Mouse (Mus musculus) lung, embryonic 16.5 days (tissue): ENCODE measurements around the gene Optn. TPM values are rescaled to one million over a fixed set of nuclear protein-coding genes. Genes with fewer than 3 reads are reported as not detected.
"Not testable (repeated sequence)": the region's sequence is repeated elsewhere in the genome, so short reads cannot be mapped to it uniquely, and the experiment has no call there.

Experiments used
- ATAC-seq: fragments of 200-750 bp; cut with Nextera tagmentation; 2 replicates; pipeline ENCODE4 v1.8.0; 2017; ENCODE audit warnings: low read depth, mild to moderate bottlenecking, moderate library complexity
- H3K27ac ChIP-seq: fragments of 300-500 bp; sonication (generic); 2 replicates; pipeline ENCODE4 v1.5.1; 2014; ENCODE audit warnings: mild to moderate bottlenecking, control low read depth, low read length
- H3K27me3 ChIP-seq: fragments of 300-500 bp; sonication (generic); 2 replicates; pipeline ENCODE4 v1.6.1; 2014; ENCODE audit warnings: low read depth, low read length, mixed read lengths; ENCODE audit not compliant: control insufficient read depth, insufficient read depth
- H3K36me3 ChIP-seq: fragments of 300-500 bp; sonication (generic); 2 replicates; pipeline ENCODE4 v1.6.1; 2014; ENCODE audit warnings: low read length; ENCODE audit not compliant: control insufficient read depth, insufficient read depth
- H3K4me1 ChIP-seq: fragments of 300-500 bp; sonication (generic); replicated peaks from 2 replicates; pipeline ENCODE4 v1.6.1; 2014; ENCODE audit warnings: low read length, mixed read lengths; ENCODE audit not compliant: control insufficient read depth, insufficient read depth
- H3K4me2 ChIP-seq: fragments of 300-500 bp; sonication (generic); 2 replicates; pipeline ENCODE4 v1.6.1; 2014; ENCODE audit warnings: low read depth, low read length, control low read depth
- H3K4me3 ChIP-seq: fragments of 300-500 bp; sonication (generic); 2 replicates; pipeline ENCODE4 v1.5.1; 2014; ENCODE audit warnings: mild to moderate bottlenecking, low read length, control low read depth
- H3K9ac ChIP-seq: fragments of 300-500 bp; sonication (generic); 2 replicates; pipeline ENCODE4 v1.6.1; 2014; ENCODE audit warnings: low read length, control low read depth
- H3K9me3 ChIP-seq: fragments of 300-500 bp; sonication (generic); 2 replicates; pipeline ENCODE4 v1.6.1; 2016; ENCODE audit warnings: low read length; ENCODE audit not compliant: control insufficient read depth
- WGBS: fragments of 180-500 bp; shearing (Covaris S2); extraction: QIAGEN DNeasy Blood & Tissue Kit; methylation state at CpG from one replicate; pipeline ENCODE4 v1.1.7; 2014; 5-methylcytosine and 5-hydroxymethylcytosine counted together
- polyA plus RNA-seq: library from polyadenylated mRNA; unstranded; fragments of >200 nt; fragmentation: Nextera tagmentation; extraction: Ambion mirVana; gene quantifications from 2 replicates; pipeline ENCODE4 v1.2.1, GENCODE M21; 2015

Optn gene
- polyA plus RNA-seq, 1 experiment from 2014 or later: 13.3 TPM

GRCm38 (mm10) chr2:5067951-5068350 is 4.1 kb upstream of the Optn start:
- Histone ChIP-seq H3K4me2 (no peak overlapping the region), H3K27ac (no peak overlapping the region), H3K9ac (no peak overlapping the region), H3K4me1 (no peaks in the 10 kb centered on the region), H3K4me3 (no peak overlapping the region), H3K9me3 (peaks cover 4% of the 10 kb centered on the region; the same call in 1 of the 2 replicates), H3K36me3 (no peaks in the 10 kb centered on the region), H3K27me3 (no peaks in the 10 kb centered on the region)
- WGBS: 43% methylated on average over 4 of the region's 4 CpGs
- ATAC-seq: no peak

GRCm38 (mm10) chr2:5067254-5067653 is 3.4 kb upstream of the Optn start:
- H3K4me3 ChIP-seq, H3K4me2 ChIP-seq, ATAC-seq, H3K4me1 ChIP-seq, H3K9me3 ChIP-seq, H3K9ac ChIP-seq, H3K27ac ChIP-seq, H3K36me3 ChIP-seq, H3K27me3 ChIP-seq: not testable (repeated sequence)
- WGBS: 65% methylated on average over 1 of the region's 2 CpGs

GRCm38 (mm10) chr2:5064247-5064646 is 396 bp upstream of the Optn start:
- 23% methylated on average over 4 of the region's 4 CpGs for WGBS
- no peaks in the 10 kb centered on the region for H3K27me3 ChIP-seq

GRCm38 (mm10) chr2:5062496-5063298 is 1.2 kb downstream of the Optn start:
- Histone ChIP-seq H3K9me3 (no peaks in the 10 kb centered on the region), H3K9ac (no peak overlapping the region), H3K27ac (no peak overlapping the region), H3K36me3 (no peaks in the 10 kb centered on the region), H3K27me3 (no peaks in the 10 kb centered on the region), H3K4me2 (peak overlapping the region; percentile 98), H3K4me1 (no peaks in the 10 kb centered on the region), H3K4me3 (peak overlapping the region; percentile 64)
- 46% methylated on average over 16 of the region's 16 CpGs for WGBS
- no peak; the same call in 1 of the 2 replicates for ATAC-seq

More at GRCm38 (mm10) chr2:5064247-5064646, 396 bp upstream of the Optn start:
- no peaks in the 10 kb centered on the region for H3K4me1 ChIP-seq
- peaks cover 2% of the 10 kb centered on the region; the same call in 1 of the 2 replicates for H3K9me3 ChIP-seq
- H3K36me3 ChIP-seq: no peaks in the 10 kb centered on the region
- peak overlapping the region; percentile 98 for H3K4me2 ChIP-seq
- H3K27ac ChIP-seq: no peak overlapping the region
- peak; percentile 29 for ATAC-seq
- H3K9ac ChIP-seq: no peak overlapping the region; the same call in 1 of the 2 replicates
- peak overlapping the region; percentile 64 for H3K4me3 ChIP-seq

GRCm38 (mm10) chr2:5061133-5061708 is 2.6 kb downstream of the Optn start:
- no peak for ATAC-seq
- Histone ChIP-seq H3K4me3 (no peak overlapping the region), H3K9me3 (no peaks in the 10 kb centered on the region), H3K9ac (no peak overlapping the region), H3K27me3 (no peaks in the 10 kb centered on the region), H3K36me3 (no peaks in the 10 kb centered on the region), H3K27ac (no peak overlapping the region), H3K4me1 (no peaks in the 10 kb centered on the region), H3K4me2 (no peak overlapping the region)
- 70% methylated on average over 8 of the region's 8 CpGs for WGBS

- no peaks in the 10 kb centered on the region for H3K27me3 ChIP-seq
- H3K36me3 ChIP-seq: no peaks in the 10 kb centered on the region
- H3K4me2 ChIP-seq: no peak overlapping the region
- 73% methylated on average over 4 of the region's 4 CpGs for WGBS
- no peaks in the 10 kb centered on the region for H3K4me1 ChIP-seq
- no peak for ATAC-seq
- no peak overlapping the region for H3K27ac ChIP-seq
- H3K9ac ChIP-seq: no peak overlapping the region
- no peak overlapping the region for H3K4me3 ChIP-seq
- H3K9me3 ChIP-seq: no peaks in the 10 kb centered on the region
Measured at GRCm38 (mm10) chr2:5059997-5060396, 3.9 kb downstream of the Optn start.

- ATAC-seq: peak; percentile 39; the same call in 1 of the 2 replicates
- Histone ChIP-seq H3K9me3 (no peaks in the 10 kb centered on the region), H3K4me2 (no peak overlapping the region), H3K27ac (no peak overlapping the region), H3K9ac (no peak overlapping the region), H3K4me3 (no peak overlapping the region), H3K27me3 (no peaks in the 10 kb centered on the region), H3K36me3 (no peaks in the 10 kb centered on the region), H3K4me1 (no peaks in the 10 kb centered on the region)
- 40% methylated on average over 5 of the region's 5 CpGs for WGBS
Measured at GRCm38 (mm10) chr2:5058436-5058835, 5.4 kb downstream of the Optn start.

GRCm38 (mm10) chr2:5050562-5050961 is 13.3 kb downstream of the Optn start:
- H3K4me3 ChIP-seq: no peak overlapping the region
- no peaks in the 10 kb centered on the region; the same call in 1 of the 2 replicates for H3K36me3 ChIP-seq
- H3K4me2 ChIP-seq: no peak overlapping the region
- no peak overlapping the region for H3K27ac ChIP-seq
- WGBS: 90% methylated on average over 2 of the region's 2 CpGs
- ATAC-seq: no peak
- H3K4me1 ChIP-seq: no peaks in the 10 kb centered on the region
- H3K9ac ChIP-seq: no peak overlapping the region
- no peaks in the 10 kb centered on the region for H3K27me3 ChIP-seq
- no peaks in the 10 kb centered on the region for H3K9me3 ChIP-seq

- H3K36me3 ChIP-seq: no peaks in the 10 kb centered on the region
- no peaks in the 10 kb centered on the region for H3K9me3 ChIP-seq
- 75% methylated on average over 2 of the region's 2 CpGs for WGBS
- no peak overlapping the region for H3K9ac ChIP-seq
- no peak for ATAC-seq
- H3K4me1 ChIP-seq: 0 out of 2 replicates have a peak, but pooled peaks cover 3% of the 10 kb centered on the region
- no peak overlapping the region for H3K27ac ChIP-seq
- no peaks in the 10 kb centered on the region for H3K27me3 ChIP-seq
- no peak overlapping the region for H3K4me3 ChIP-seq
- no peak overlapping the region for H3K4me2 ChIP-seq
Measured at GRCm38 (mm10) chr2:5047016-5047415, 16.8 kb downstream of the Optn start.
